Mouse (Mus musculus) heart, adult 2 months (tissue): ENCODE results near the gene Fermt2.

ENCODE experiments used
- CTCF ChIP-seq: fragments of 200-600 bp; IDR thresholded peaks from 2 replicates; pipeline ENCODE4 v1.8.1; 2022; ENCODE audit warnings: antibody characterized with exemption, mild to moderate bottlenecking, moderate library complexity
- POLR2A ChIP-seq: fragments of 200-500 bp; IDR thresholded peaks from 2 replicates; pipeline ENCODE4 v1.6.1; 2011; ENCODE audit warnings: mild to moderate bottlenecking, low read depth, low read length, control low read depth; ENCODE audit not compliant: insufficient read depth

DNA sequence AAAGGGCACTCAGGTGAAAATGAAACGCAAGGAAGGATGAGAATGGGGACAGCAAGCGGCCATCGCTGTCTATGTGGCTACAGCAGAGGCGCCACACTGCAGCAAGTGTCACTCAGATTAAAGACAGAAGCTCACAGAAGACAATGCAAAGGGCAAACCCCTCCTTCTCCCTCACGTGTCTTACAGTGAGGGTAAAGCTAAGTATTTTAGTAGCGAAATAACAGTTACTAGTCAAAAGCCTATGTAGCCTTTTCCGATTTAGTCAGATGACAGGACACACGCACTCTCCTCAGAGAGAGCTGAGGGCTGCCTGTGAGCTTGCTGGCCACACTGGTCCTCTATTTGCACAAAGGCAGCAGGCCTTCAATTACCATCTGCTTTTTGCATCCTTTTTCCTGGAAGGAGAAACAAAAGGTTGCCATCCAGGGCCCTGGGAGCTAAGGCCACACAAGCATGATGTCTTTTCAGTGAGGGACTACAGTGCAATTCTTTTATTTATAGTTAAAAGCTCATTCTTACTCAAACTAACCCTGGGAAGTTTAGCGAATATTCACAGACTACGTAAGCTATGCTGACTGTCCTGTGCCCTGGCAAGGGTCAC is 66.9 kb downstream of the Fermt2 start:
- TF ChIP-seq CTCF: no peak
- TF ChIP-seq POLR2A: no peak
